Mouse (Mus musculus): ENCODE measurements at regions not wholly inside any gene's neighbourhood (a gene's known extent, or its start where the extent isn't known, plus 50 kb on each side); places are given as distances from the start of the nearest gene placed in this dataset.

DNA sequence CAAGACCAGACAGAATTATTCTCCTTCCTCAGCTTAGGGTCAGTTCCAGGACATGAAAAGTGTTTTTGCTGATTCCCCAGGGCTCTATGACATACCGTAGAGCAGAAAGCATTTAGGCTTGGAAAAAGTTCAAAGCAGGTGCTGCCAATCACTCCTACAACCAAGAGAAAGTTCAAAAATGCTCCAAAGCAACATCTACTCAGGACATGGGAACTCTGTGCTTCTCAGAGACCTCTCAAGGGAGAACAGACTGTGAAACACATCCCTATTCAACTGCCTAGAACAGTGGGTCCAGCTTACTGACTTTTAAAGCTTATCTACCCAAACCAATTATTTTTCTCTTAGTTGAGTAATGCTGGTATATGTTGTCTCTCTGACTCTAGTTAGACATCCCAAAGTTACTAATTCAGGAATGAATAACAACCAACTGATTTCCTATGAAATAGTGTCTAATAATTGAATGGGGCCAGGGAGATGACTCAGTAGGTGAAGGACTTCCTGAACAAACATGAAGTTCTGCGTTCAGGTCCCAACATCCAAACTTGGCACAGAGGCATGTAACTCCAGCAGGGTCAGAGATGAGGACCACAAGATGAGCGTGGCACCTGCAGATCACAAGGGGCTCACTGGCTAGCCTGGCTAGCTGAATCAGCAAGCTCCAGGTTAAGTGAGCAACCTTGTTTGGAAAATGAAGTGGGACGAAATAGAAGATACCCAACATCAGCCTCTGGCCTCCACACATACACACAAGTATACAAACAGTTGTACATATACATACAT, 228.7 kb upstream of the Hnrnpa3 start:
- TF ChIP-seq UBTF (IDR thresholded peaks at IDR 0.05; ENCODE audit: low read depth, low read length) (no peak), POLR2A (IDR thresholded peaks at IDR 0.05; ENCODE audit: low read depth, low read length) (no peak), EP300 (IDR thresholded peaks at IDR 0.05; ENCODE audit: low read length) (no peak), NRF1 (IDR thresholded peaks at IDR 0.05; ENCODE audit: low read depth, low read length) (no peak), GABPA (IDR thresholded peaks at IDR 0.05; ENCODE audit: insufficient replicate concordance, low read depth, low read length) (no peak), CTCF (conservative IDR thresholded peaks at IDR 0.05 in 1 of 2, IDR thresholded peaks at IDR 0.05 in 1 of 2; ENCODE audit: low read depth in 2 of 2, low read length in 2 of 2) (no peak), MAX (IDR thresholded peaks at IDR 0.05; ENCODE audit: low read length) (no peak), HCFC1 (IDR thresholded peaks at IDR 0.05; ENCODE audit: low read depth, low read length) (no peak)
